Mouse (Mus musculus) ES-E14 (cell line): ENCODE measurements around the gene 4930470P17Rik.
"Not testable (repeated sequence)": the region's sequence is repeated elsewhere in the genome, so short reads cannot be mapped to it uniquely, and the experiment has no call there.

Experiments
- CHD2 ChIP-seq: IDR thresholded peaks from 2 replicates; pipeline ENCODE4 v1.6.1; 2014; ENCODE audit warnings: mild to moderate bottlenecking, low read depth, low read length, inconsistent platforms
- MAFK ChIP-seq: IDR thresholded peaks from 2 replicates; pipeline ENCODE4 v1.6.1; 2014; ENCODE audit warnings: mild to moderate bottlenecking, low read depth, low read length, inconsistent platforms; ENCODE audit not compliant: insufficient read depth
- ZC3H11A ChIP-seq: IDR thresholded peaks from 2 replicates; pipeline ENCODE4 v1.6.1; 2012; ENCODE audit warnings: low read depth, mild to moderate bottlenecking, inconsistent platforms, low read length, borderline replicate concordance
- ZNF384 ChIP-seq: IDR thresholded peaks from 2 replicates; pipeline ENCODE4 v1.6.1; 2012; ENCODE audit warnings: low read depth, low read length, inconsistent platforms

DNA sequence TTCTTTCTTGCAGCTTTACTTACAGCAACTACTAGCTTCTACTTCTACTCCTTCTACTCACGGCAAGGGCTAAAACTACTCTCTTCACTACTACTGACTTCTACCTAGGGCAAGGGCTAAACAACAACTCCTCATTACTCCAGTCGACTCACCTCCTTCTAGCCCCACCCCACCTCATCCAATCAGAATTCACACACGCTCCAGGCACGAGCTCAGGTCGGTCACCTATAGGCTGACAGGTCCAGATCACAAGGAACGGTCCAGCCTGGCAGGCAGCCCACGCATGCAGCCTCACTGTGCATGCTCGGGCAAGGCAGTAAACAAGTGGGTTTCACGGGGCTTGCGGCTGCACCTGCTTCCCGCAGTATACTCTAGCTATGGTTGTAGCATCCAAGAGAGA, 26.2 kb upstream of the 4930470P17Rik start:
- not testable (repeated sequence) for TF ChIP-seq MAFK, ZC3H11A, ZNF384
- 0 out of 2 replicates have a peak, but pooled peaks have one; percentile 20 for TF ChIP-seq CHD2
